Mouse (Mus musculus) MEL (cell line): ENCODE data around the gene Gm21294.
"Not testable (repeated sequence)": the region's sequence is repeated elsewhere in the genome, so short reads cannot be mapped to it uniquely, and the experiment has no call there.

Experiments used
- CTCF ChIP-seq, 3 experiments: IDR thresholded peaks in 2 of 3; conservative IDR thresholded peaks in 1 of 3; 2 replicates each; pipeline ENCODE4 v1.5.1; 2011 to 2012; ENCODE audit warnings: low read length in 3 of 3, low read depth in 2 of 3, mild to moderate bottlenecking in 2 of 3, improper control_type of control experiment in 1 of 3, inconsistent platforms in 1 of 3, mixed read lengths in 1 of 3, moderate library complexity in 1 of 3; ENCODE audit not compliant: control insufficient read depth in 1 of 3, insufficient read depth in 1 of 3, poor library complexity in 1 of 3, severe bottlenecking in 1 of 3
- E2F4 ChIP-seq: IDR thresholded peaks from 2 replicates; pipeline ENCODE4 v1.6.1; 2011; ENCODE audit warnings: low read depth, low read length, improper control_type of control experiment, borderline replicate concordance
- ELF1 ChIP-seq: IDR thresholded peaks from 2 replicates; pipeline ENCODE4 v1.6.1; 2014; ENCODE audit warnings: low read depth, mild to moderate bottlenecking, inconsistent platforms, low read length, improper control_type of control experiment, moderate library complexity
- MAX ChIP-seq: IDR thresholded peaks from 2 replicates; pipeline ENCODE4 v1.6.1; 2011; ENCODE audit warnings: low read length, improper control_type of control experiment
- MAZ ChIP-seq: IDR thresholded peaks from 2 replicates; pipeline ENCODE4 v1.6.1; 2012; ENCODE audit warnings: low read depth, mild to moderate bottlenecking, inconsistent platforms, low read length, improper control_type of control experiment
- MEF2A ChIP-seq: IDR thresholded peaks from 2 replicates; pipeline ENCODE4 v1.6.1; 2014; ENCODE audit warnings: low read depth, mild to moderate bottlenecking, inconsistent platforms, low read length, improper control_type of control experiment; ENCODE audit not compliant: poor library complexity, insufficient replicate concordance, severe bottlenecking; ENCODE audit errors: extremely low read depth
- MXI1 ChIP-seq: IDR thresholded peaks from 2 replicates; pipeline ENCODE4 v1.6.1; 2011; ENCODE audit warnings: mild to moderate bottlenecking, low read depth, low read length, improper control_type of control experiment
- POLR2A ChIP-seq, 2 experiments: IDR thresholded peaks; 2 replicates each; pipeline ENCODE4 v1.6.1; 2011 to 2012; ENCODE audit warnings: low read length in 2 of 2, mild to moderate bottlenecking in 2 of 2, control low read depth in 1 of 2, improper control_type of control experiment in 1 of 2, low read depth in 1 of 2, moderate library complexity in 1 of 2; ENCODE audit not compliant: control insufficient read depth in 1 of 2, insufficient read depth in 1 of 2, poor library complexity in 1 of 2
- SIN3A ChIP-seq: IDR thresholded peaks from 2 replicates; pipeline ENCODE4 v1.6.1; 2012; ENCODE audit warnings: low read length, improper control_type of control experiment, inconsistent platforms
- SMC3 ChIP-seq: IDR thresholded peaks from 2 replicates; pipeline ENCODE4 v1.6.1; 2011; ENCODE audit warnings: low read depth, low read length, improper control_type of control experiment
- TAL1 ChIP-seq: IDR thresholded peaks from 2 replicates; pipeline ENCODE4 v1.6.1; 2012; ENCODE audit warnings: mild to moderate bottlenecking, inconsistent platforms, low read length, moderate library complexity, mixed read lengths
- TCF12 ChIP-seq: IDR thresholded peaks from 2 replicates; pipeline ENCODE4 v1.6.1; 2014; ENCODE audit warnings: low read depth, mild to moderate bottlenecking, inconsistent platforms, low read length, improper control_type of control experiment, moderate library complexity
- ZNF384 ChIP-seq: IDR thresholded peaks from 2 replicates; pipeline ENCODE4 v1.6.1; 2012; ENCODE audit warnings: low read depth, mild to moderate bottlenecking, inconsistent platforms, low read length, improper control_type of control experiment

DNA sequence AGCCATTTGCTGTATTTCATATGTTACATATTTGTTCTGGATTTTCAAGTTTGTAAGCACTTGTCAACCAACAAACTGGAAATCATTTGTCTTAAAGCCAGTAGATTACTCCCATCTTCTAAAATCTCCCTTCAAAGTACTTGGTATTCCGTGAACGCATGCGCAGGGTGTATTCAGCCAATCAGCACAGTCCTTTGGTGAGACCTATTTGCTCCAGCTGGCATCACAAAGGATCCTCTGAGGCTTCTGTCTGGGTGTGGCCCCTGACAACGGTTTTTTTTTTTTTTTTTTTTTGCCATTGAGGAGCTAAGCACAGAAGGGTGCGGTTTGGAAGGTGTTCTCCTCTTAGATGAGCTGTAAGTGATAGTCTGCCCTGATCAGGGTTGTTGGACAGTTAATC, at the start of gene Gm21294:
- TF ChIP-seq SIN3A; MAX; POLR2A (IDR thresholded peaks at IDR 0.05; ENCODE audit: control insufficient read depth in 1 of 2, insufficient read depth in 1 of 2, low read depth in 1 of 2, low read length in 2 of 2, poor library complexity in 1 of 2); SMC3; CTCF (IDR thresholded peaks at IDR 0.05 in 2 of 3, conservative IDR thresholded peaks at IDR 0.05 in 1 of 3; ENCODE audit: control insufficient read depth in 1 of 3, insufficient read depth in 1 of 3, low read depth in 2 of 3, low read length in 3 of 3, poor library complexity in 1 of 3, severe bottlenecking in 1 of 3); MAZ; MEF2A; E2F4; ZNF384; TCF12; TAL1; MXI1; ELF1: not testable (repeated sequence)
